Mouse (Mus musculus): ENCODE results near the gene Ccdc115.

DNA sequence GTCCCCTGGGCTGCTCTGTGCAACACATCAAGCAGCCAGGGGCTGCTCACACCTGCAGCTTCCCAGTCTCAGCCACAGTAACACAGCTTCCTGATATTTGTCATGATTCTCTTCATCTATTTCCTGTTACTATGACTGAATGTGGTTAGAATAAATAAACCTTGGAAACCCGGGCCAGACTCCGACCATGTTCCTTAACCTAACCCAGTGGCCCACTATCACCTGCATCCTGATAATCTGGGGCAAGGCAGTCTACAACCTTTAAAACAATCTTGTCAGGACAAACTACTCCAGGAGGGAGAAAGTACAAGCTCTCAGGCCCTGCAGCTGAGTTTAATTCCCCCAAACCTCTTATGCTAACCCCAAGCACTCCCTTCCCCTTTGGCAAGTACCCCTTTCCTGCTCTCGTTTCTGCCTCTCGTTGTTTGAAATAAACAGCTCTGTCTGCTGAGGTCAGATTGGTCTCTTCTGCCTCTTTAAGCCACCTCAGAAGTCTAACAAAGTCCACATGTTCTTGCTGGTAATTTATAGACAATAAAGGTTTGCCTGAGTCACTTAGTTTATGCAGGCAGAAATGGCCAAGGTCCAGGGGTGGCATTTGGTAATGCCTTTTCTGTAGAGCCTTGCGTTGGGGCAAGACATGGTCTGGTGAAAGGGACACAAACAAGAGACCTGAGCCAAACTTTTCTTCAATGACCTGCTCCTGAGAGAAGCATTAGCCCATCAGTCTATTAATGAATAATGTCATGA is 42.6 kb upstream of the Ccdc115 start:
- TF ChIP-seq CTCF (IDR thresholded peaks at IDR 0.05; ENCODE audit: low read depth): no peak
- TF ChIP-seq EP300 (optimal IDR thresholded peaks at IDR 0.05): no peak

Measured in stomach, postnatal 0 days (tissue).